Mouse (Mus musculus) limb, embryonic 15.5 days (tissue): ENCODE measurements around the gene Ino80b. TPM values are rescaled to one million over a fixed set of nuclear protein-coding genes. Genes with fewer than 3 reads are reported as not detected.
A peak's percentile ranks its signal among the peaks of the same experiment; 100 is the strongest.
"Not testable (repeated sequence)": the region's sequence is repeated elsewhere in the genome, so short reads cannot be mapped to it uniquely, and the experiment has no call there.

ENCODE experiments used
- ATAC-seq: fragments of 200-750 bp; cut with Nextera tagmentation; 2 replicates; pipeline ENCODE4 v1.8.0; 2017; ENCODE audit warnings: low read depth, moderate TSS enrichment; ENCODE audit not compliant: insufficient number of reproducible peaks, low FRiP score, low TSS enrichment
- H3K27ac ChIP-seq: fragments of 300-500 bp; sonication (generic); 2 replicates; pipeline ENCODE4 v1.5.1; 2015; ENCODE audit warnings: moderate library complexity, mild to moderate bottlenecking, inconsistent platforms
- H3K27me3 ChIP-seq: fragments of 300-500 bp; sonication (generic); 2 replicates; pipeline ENCODE4 v1.6.1; 2015; ENCODE audit warnings: inconsistent platforms
- H3K36me3 ChIP-seq: fragments of 300-500 bp; sonication (generic); 2 replicates; pipeline ENCODE4 v1.6.1; 2015; ENCODE audit warnings: inconsistent platforms
- H3K4me1 ChIP-seq: fragments of 300-500 bp; sonication (generic); 2 replicates; pipeline ENCODE4 v1.6.1; 2015; ENCODE audit warnings: inconsistent platforms
- H3K4me2 ChIP-seq: fragments of 300-500 bp; sonication (generic); 2 replicates; pipeline ENCODE4 v1.6.1; 2015; ENCODE audit warnings: mild to moderate bottlenecking, inconsistent platforms
- H3K4me3 ChIP-seq: fragments of 300-500 bp; sonication (generic); 2 replicates; pipeline ENCODE4 v1.5.1; 2015; ENCODE audit warnings: mild to moderate bottlenecking, inconsistent platforms
- H3K9ac ChIP-seq: fragments of 300-500 bp; sonication (generic); 2 replicates; pipeline ENCODE4 v1.6.1; 2015; ENCODE audit warnings: inconsistent platforms
- H3K9me3 ChIP-seq: fragments of 300-500 bp; sonication (generic); 2 replicates; pipeline ENCODE4 v1.6.1; 2016; ENCODE audit warnings: inconsistent platforms
- WGBS: fragments of 180-500 bp; shearing (Covaris S2); methylation state at CpG from one replicate; pipeline ENCODE4 v1.1.7; 2015; 5-methylcytosine and 5-hydroxymethylcytosine counted together
- polyA plus RNA-seq: library from polyadenylated mRNA; unstranded; fragments of >200 nt; fragmentation: Nextera tagmentation; extraction: Ambion mirVana; gene quantifications from 2 replicates; pipeline ENCODE4 v1.2.1, GENCODE M21; 2015

Ino80b gene
- polyA plus RNA-seq, result 9.9 and 10.0 TPM in 2 replicates

DNA sequence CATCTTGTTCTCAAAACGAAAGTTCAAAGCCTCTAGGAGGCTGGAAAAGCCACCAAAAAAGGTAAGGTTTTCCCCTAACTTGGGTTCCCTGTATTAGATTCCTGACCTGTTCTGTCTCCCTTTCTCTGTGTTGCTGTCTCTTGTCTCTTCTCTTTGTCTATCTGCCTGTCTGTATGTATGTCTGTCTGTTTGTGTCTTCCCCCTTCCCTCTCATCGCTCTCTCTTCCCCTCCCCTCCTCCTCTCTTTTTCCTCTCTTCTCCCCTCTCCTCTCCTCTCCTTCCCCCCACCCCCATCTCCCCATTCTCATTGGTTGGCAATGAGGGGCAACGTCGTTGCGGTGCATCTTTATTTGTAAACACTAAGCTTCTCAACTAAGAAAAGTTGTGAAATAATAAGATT, at the start of gene Ino80b:
TSS of gene Ino80b (minus strand) at position 101 of the 400 bp plus-strand sequence.
- H3K9me3 ChIP-seq, result no peaks in the 10 kb centered on the region
- H3K4me1 ChIP-seq, result peaks cover 40% of the 10 kb centered on the region
- no peaks in the 10 kb centered on the region for H3K36me3 ChIP-seq
- peak within 1 kb of the TSS; percentile 75 for H3K4me3 ChIP-seq
- WGBS, result 27% methylated on average over 5 of the region's 5 CpGs
- H3K9ac ChIP-seq, result peak within 1 kb of the TSS; percentile 66
- H3K27me3 ChIP-seq, result no peaks in the 10 kb centered on the region
- peak within 1 kb of the TSS; percentile 75 for H3K27ac ChIP-seq
- H3K4me2 ChIP-seq, result peak within 1 kb of the TSS; percentile 90
- ATAC-seq, result no peak

- H3K4me3 ChIP-seq, result no peak overlapping the region
These were observed 47.1 kb upstream of the Ino80b start for GRCm38 (mm10) chr6:83172240-83172920.

GRCm38 (mm10) chr6:83171063-83171462, 45.8 kb upstream of the Ino80b start:
- Histone ChIP-seq H3K9ac (no peak overlapping the region), H3K27ac (no peak overlapping the region), H3K27me3 (no peaks in the 10 kb centered on the region), H3K9me3 (no peaks in the 10 kb centered on the region), H3K4me3 (no peak overlapping the region), H3K36me3 (peaks cover 5% of the 10 kb centered on the region; the same call in 1 of the 2 replicates), H3K4me2 (no peak overlapping the region), H3K4me1 (peaks cover 21% of the 10 kb centered on the region)
- no peak for ATAC-seq
- WGBS, result 81% methylated on average over 5 of the region's 5 CpGs

More at GRCm38 (mm10) chr6:83172240-83172920, 47.1 kb upstream of the Ino80b start:
- Histone ChIP-seq H3K4me1 (peaks cover 9% of the 10 kb centered on the region; the same call in 1 of the 2 replicates), H3K27me3 (no peaks in the 10 kb centered on the region), H3K36me3 (peaks cover 13% of the 10 kb centered on the region; the same call in 1 of the 2 replicates), H3K9ac (no peak overlapping the region), H3K27ac (no peak overlapping the region), H3K4me2 (no peak overlapping the region), H3K9me3 (no peaks in the 10 kb centered on the region)
- 68% methylated on average over 9 of the region's 9 CpGs for WGBS
- ATAC-seq, result no peak

GRCm38 (mm10) chr6:83169872-83170271, 44.6 kb upstream of the Ino80b start:
- no peak for ATAC-seq
- 75% methylated on average over 5 of the region's 5 CpGs for WGBS

DNA sequence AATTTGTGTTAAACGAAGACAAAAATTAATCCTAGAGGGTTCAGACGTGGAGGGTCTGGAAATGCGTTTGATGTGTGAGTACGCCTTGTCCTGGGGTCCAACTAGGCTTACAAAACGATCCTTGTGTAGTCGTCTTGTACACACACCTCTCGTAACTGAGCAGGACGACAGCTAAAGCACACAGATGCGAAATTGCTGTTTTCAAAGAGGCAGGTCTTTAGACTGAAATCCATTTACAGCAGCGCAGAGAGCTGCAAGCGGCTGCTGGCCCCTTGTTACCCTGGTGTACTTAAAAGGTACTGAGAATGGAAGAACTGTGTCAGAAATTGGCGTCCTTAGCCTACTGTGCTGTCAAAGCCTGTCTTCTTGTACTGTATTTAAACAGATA, 41.0 kb upstream of the Ino80b start:
- Histone ChIP-seq H3K27me3 (peaks cover 15% of the 10 kb centered on the region), H3K4me1 (peaks cover 42% of the 10 kb centered on the region), H3K9me3 (no peaks in the 10 kb centered on the region), H3K27ac (peak overlapping the region; percentile 86), H3K4me3 (peak overlapping the region; percentile 87), H3K9ac (peak overlapping the region; percentile 89), H3K36me3 (no peaks in the 10 kb centered on the region), H3K4me2 (peak overlapping the region; percentile 65)
- ATAC-seq, result no peak
- under 1% methylated on average over 12 of the region's 12 CpGs for WGBS

More at GRCm38 (mm10) chr6:83169872-83170271, 44.6 kb upstream of the Ino80b start:
- Histone ChIP-seq H3K9ac (no peak overlapping the region), H3K4me1 (peaks cover 25% of the 10 kb centered on the region), H3K4me2 (no peak overlapping the region), H3K36me3 (no peaks in the 10 kb centered on the region), H3K4me3 (no peak overlapping the region), H3K27ac (no peak overlapping the region), H3K9me3 (no peaks in the 10 kb centered on the region), H3K27me3 (no peaks in the 10 kb centered on the region)

DNA sequence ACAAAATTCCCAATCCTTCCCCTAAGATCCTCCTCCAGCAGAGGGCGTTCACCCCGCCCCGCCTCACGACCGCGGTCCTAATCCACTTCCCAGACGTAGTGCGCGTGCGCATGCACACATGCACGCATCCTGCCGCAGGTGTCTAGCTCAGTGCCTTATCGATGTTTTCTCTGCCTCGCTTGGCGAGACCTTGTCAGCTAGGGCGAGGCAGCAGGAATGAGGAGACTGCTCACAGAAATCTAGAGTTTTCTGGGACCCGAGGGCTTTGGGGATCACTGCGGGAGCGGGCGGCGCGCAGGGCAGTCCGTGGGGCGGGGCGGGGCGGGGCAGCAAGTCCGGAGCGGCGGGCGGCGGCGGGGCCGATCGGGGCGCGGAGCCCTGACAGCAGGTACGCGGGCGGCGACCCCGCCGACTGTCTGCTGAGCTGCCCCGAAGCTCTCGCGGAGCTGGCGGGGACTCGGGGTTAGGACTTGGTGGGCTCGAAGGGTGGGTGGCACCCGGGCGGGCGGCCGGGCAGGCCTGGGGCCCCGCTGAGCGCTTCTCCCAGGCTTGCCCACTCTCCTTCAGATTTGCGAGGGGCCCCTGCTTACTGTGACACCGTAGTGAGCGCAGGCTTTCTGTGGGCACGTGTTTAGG, 40.5 kb upstream of the Ino80b start, which contains the start of gene Dctn1:
TSS of gene Dctn1 (plus strand) at position 314 of the 636 bp plus-strand sequence.
- Histone ChIP-seq H3K4me1 (peaks cover 46% of the 10 kb centered on the region), H3K27me3 (peaks cover 20% of the 10 kb centered on the region), H3K4me3 (peak within 1 kb of the TSS; percentile 87), H3K4me2 (peak within 1 kb of the TSS; percentile 65), H3K9ac (peak within 1 kb of the TSS; percentile 89), H3K36me3 (no peaks in the 10 kb centered on the region), H3K9me3 (no peaks in the 10 kb centered on the region), H3K27ac (peak within 1 kb of the TSS; percentile 86)
- peak; percentile 86 for ATAC-seq
- WGBS, result under 1% methylated on average over 52 of the region's 58 CpGs

DNA sequence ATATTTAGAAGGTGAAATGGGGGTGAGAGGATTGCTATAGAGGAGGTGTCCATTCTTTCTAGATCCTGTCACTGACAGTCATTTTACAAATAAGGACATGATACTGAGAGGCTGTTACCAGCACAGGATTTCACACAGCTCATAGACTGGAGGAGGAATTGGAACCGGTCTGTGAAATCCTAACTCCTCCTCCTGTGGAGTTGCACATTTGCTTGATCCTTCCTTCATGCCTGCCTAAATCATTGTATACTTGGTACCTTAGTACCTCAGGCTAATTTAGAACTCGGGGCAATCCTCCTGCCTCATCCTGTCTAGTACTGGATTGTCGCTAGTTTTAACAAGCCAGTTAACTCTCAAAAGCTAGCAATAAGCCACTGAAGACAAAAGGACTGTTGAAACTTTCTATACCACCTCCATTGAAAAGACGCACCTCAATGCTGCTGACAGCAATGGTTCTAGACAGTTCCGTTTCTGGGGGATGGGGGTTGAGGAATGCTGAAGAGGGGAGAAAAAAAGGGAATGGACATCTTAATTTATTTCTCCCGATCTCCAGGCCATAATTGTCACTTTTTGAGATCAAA, 39.9 kb upstream of the Ino80b start:
- WGBS, result 5% methylated on average over 6 of the region's 6 CpGs
- H3K9me3 ChIP-seq, result no peaks in the 10 kb centered on the region
- peak overlapping the region; percentile 65 for H3K4me2 ChIP-seq
- H3K9ac ChIP-seq, result peak overlapping the region; percentile 89; the same call in 1 of the 2 replicates
- peaks cover 46% of the 10 kb centered on the region for H3K4me1 ChIP-seq
- H3K27ac ChIP-seq, result peak overlapping the region; percentile 86
- H3K4me3 ChIP-seq, result peak overlapping the region; percentile 87
- H3K36me3 ChIP-seq, result no peaks in the 10 kb centered on the region
- H3K27me3 ChIP-seq, result peaks cover 26% of the 10 kb centered on the region
- ATAC-seq, result no peak; the same call in 1 of the 2 replicates

DNA sequence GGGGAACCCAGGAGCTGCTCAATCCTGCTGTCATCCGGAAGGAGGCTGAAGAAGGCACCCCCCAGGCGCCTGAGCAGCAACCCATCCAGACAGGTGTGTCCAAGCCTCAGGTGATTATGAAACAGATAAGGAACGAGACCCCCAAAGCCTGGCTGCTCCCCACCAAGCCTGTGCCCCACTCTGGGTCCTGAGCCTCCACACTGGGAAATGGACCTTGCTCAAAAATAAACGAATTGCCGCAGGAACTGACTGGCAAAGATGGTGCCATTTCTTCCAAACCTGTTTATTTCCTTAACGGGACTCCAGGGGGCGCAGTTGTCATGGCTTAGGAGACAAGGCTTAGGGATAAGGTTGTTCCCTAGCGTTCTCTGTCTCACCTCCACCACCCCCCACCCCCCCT, 37.5 kb upstream of the Ino80b start:
- peak overlapping the region; percentile 84 for H3K4me2 ChIP-seq
- no peaks in the 10 kb centered on the region for H3K9me3 ChIP-seq
- no peak overlapping the region for H3K27ac ChIP-seq
- 2% methylated on average over 8 of the region's 8 CpGs for WGBS
- peaks cover 38% of the 10 kb centered on the region for H3K4me1 ChIP-seq
- peaks cover 29% of the 10 kb centered on the region for H3K27me3 ChIP-seq
- H3K36me3 ChIP-seq, result no peaks in the 10 kb centered on the region
- H3K4me3 ChIP-seq, result peak overlapping the region; percentile 46
- no peak for ATAC-seq
- peak overlapping the region; percentile 45 for H3K9ac ChIP-seq

DNA sequence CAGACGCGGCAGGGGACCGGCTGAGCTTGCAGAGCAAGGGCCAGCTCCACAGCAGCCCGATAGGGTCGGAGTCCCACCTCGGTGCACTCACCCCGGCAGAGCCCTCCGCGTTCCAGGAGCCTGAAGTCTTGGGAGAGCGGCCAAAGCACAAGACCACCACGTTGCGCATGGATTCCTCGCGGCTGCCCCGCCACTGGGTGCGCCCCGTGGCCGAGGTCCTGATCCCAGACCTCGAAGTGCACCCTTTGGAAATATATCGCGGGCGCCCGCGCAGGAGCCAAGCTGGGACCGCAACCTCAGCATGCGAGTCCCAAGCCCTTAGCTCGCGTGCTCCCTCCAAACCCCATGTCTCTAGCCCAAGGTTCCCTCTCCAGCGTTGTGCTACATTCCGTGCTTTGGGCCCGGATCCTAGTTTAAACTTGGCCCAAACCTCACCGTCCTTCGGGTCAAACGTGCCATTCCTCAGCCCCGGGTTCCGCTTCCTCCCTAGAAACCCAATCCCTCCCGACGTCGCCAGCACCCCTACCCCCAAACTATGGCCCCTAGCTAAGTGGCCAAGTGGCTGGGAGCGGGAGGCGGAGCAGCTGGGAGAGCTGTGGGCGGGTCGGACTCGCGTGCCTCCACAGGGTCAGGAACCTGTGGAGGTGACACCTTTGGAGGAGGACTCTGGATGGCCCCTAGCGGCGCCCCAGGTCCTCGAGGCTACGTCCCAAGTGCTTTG, 36.9 kb upstream of the Ino80b start:
- Histone ChIP-seq H3K27ac (no peak overlapping the region), H3K4me3 (peak overlapping the region; percentile 46), H3K9ac (peak overlapping the region; percentile 45), H3K9me3 (no peaks in the 10 kb centered on the region), H3K4me2 (peak overlapping the region; percentile 84), H3K27me3 (peaks cover 29% of the 10 kb centered on the region), H3K36me3 (no peaks in the 10 kb centered on the region), H3K4me1 (peaks cover 34% of the 10 kb centered on the region)
- ATAC-seq, result no peak
- 1% methylated on average over 49 of the region's 49 CpGs for WGBS

- Histone ChIP-seq H3K4me2 (peak overlapping the region; percentile 84), H3K4me3 (peak overlapping the region; percentile 46), H3K27me3 (peaks cover 29% of the 10 kb centered on the region), H3K9ac (peak overlapping the region; percentile 45), H3K4me1 (peaks cover 29% of the 10 kb centered on the region), H3K36me3 (no peaks in the 10 kb centered on the region), H3K27ac (no peak overlapping the region), H3K9me3 (no peaks in the 10 kb centered on the region)
- no peak for ATAC-seq
- 7% methylated on average over 19 of the region's 19 CpGs for WGBS
These were observed 36.2 kb upstream of the Ino80b start for GRCm38 (mm10) chr6:83161442-83161841.

- H3K27me3 ChIP-seq, result peaks cover 29% of the 10 kb centered on the region
- H3K4me3 ChIP-seq, H3K9ac ChIP-seq, H3K36me3 ChIP-seq, H3K9me3 ChIP-seq, H3K27ac ChIP-seq, H3K4me2 ChIP-seq, ATAC-seq: not testable (repeated sequence)
- peaks cover 36% of the 10 kb centered on the region for H3K4me1 ChIP-seq
- 34% methylated on average over 3 of the region's 3 CpGs for WGBS
These were observed 34.2 kb upstream of the Ino80b start for GRCm38 (mm10) chr6:83159456-83159855.
